Mouse (Mus musculus) brain, embryonic 14.5 days (tissue): ENCODE data around the gene Dgki.

ENCODE experiments used
- CTCF ChIP-seq: fragments of 200-500 bp; IDR thresholded peaks from 2 replicates; pipeline ENCODE4 v1.5.1; 2012; ENCODE audit warnings: inconsistent platforms, mild to moderate bottlenecking, moderate library complexity, borderline replicate concordance; ENCODE audit not compliant: insufficient read depth, insufficient read length; ENCODE audit errors: extremely low read depth
- POLR2A ChIP-seq: fragments of 200-500 bp; IDR thresholded peaks from 2 replicates; pipeline ENCODE4 v1.6.1; 2012; ENCODE audit warnings: mild to moderate bottlenecking, inconsistent platforms, borderline replicate concordance; ENCODE audit not compliant: poor library complexity, insufficient read depth, insufficient read length, severe bottlenecking; ENCODE audit errors: extremely low read depth

DNA sequence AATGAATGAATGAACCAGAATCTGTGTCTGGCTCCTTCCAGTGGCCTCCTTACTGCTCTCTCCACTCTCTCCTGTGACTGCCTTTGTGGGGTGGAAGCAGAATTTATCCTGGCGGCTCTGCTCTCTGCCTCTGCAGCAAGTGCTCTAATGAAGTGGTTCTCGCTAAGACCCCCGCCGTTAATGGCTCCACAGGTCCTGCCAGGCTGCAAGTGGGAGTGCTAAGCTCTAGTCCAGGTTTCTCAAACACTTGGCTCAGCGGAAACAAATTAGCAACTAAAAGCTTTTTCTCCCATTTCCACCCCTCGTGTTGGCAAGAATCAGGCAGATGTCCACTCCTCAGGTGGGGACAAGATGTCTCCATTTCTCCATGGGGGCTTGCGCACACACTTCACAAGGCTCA is 28.7 kb upstream of the Dgki start:
- no peak for TF ChIP-seq POLR2A
- no peak for TF ChIP-seq CTCF
